Mouse (Mus musculus): Measurements from ENCODE around the gene Iqck.

- TF ChIP-seq POLR2A (IDR thresholded peaks at IDR 0.05; ENCODE audit: borderline replicate concordance, insufficient read depth, low read length): no peak
- no peak for TF ChIP-seq CTCF (IDR thresholded peaks at IDR 0.05; ENCODE audit: borderline replicate concordance, insufficient read depth, low read depth, low read length)
Observed at GRCm38 (mm10) chr7:118965198-118965597, 109.6 kb downstream of the Iqck start.

All from cerebellum, adult 2 months (tissue).